Mouse (Mus musculus): ENCODE data around the gene Gemin2. TPM values are rescaled to one million over a fixed set of nuclear protein-coding genes. Genes with fewer than 3 reads are reported as not detected.

Gemin2 gene
- polyA plus RNA-seq, 1 experiment from 2014 or later: 18.2 TPM

Other genes starting within 250 kb of the Gemin2 start
- gene Sec23a, start 1.4 kb upstream of the Gemin2 start, polyA plus RNA-seq (2015; fragmentation: Nextera tagmentation; extraction: Ambion mirVana): 104 and 107 TPM in 2 replicates
- 146 and 161 TPM in 2 replicates for gene Trappc6b, start 48.1 kb downstream of the Gemin2 start, polyA plus RNA-seq (2015; fragmentation: Nextera tagmentation; extraction: Ambion mirVana)
- 109 and 120 TPM in 2 replicates for gene Pnn, start 53.5 kb downstream of the Gemin2 start, polyA plus RNA-seq (2015; fragmentation: Nextera tagmentation; extraction: Ambion mirVana)
- gene Mia2, start 82.4 kb downstream of the Gemin2 start, polyA plus RNA-seq (2015; fragmentation: Nextera tagmentation; extraction: Ambion mirVana): 38.4 and 40.0 TPM in 2 replicates
- gene Fbxo33, start 206.3 kb downstream of the Gemin2 start, polyA plus RNA-seq (2015; fragmentation: Nextera tagmentation; extraction: Ambion mirVana): 7.4 and 8.0 TPM in 2 replicates

All from midbrain, embryonic 13.5 days (tissue).